Mouse (Mus musculus) naive thymus-derived CD4-positive, alpha-beta T cell, adult 2 months (primary cell): ENCODE data around the gene Lrrfip2.
A peak's percentile ranks its signal among the peaks of the same experiment; 100 is the strongest.

ENCODE experiments used
- DNase-seq: peaks from one replicate; pipeline ENCODE4 v3.0.0-alpha.2; 2011; ENCODE audit warnings: low read depth

The Lrrfip2 gene

GRCm38 (mm10) chr9:111118252-111118890 lies 979 bp downstream of the Lrrfip2 start:
- peak; percentile 46 for DNase-seq

GRCm38 (mm10) chr9:111118891-111119441 lies 1.6 kb downstream of the Lrrfip2 start:
- peak; percentile 34 for DNase-seq

- DNase-seq = no peak
These were observed 5.1 kb downstream of the Lrrfip2 start for GRCm38 (mm10) chr9:111122446-111122845.

GRCm38 (mm10) chr9:111123336-111123735 lies 5.9 kb downstream of the Lrrfip2 start:
- no peak for DNase-seq

GRCm38 (mm10) chr9:111124440-111124839 lies 7.0 kb downstream of the Lrrfip2 start:
- no peak for DNase-seq

- no peak for DNase-seq
These were observed 9.3 kb downstream of the Lrrfip2 start for GRCm38 (mm10) chr9:111126735-111127134.

GRCm38 (mm10) chr9:111127749-111128148 lies 10.4 kb downstream of the Lrrfip2 start:
- no peak for DNase-seq

- DNase-seq = no peak
These were observed 12.7 kb downstream of the Lrrfip2 start for GRCm38 (mm10) chr9:111130126-111130525.

- DNase-seq = no peak
These were observed 20.8 kb downstream of the Lrrfip2 start for GRCm38 (mm10) chr9:111138161-111138560.

GRCm38 (mm10) chr9:111142721-111143120 lies 25.3 kb downstream of the Lrrfip2 start:
- no peak for DNase-seq

GRCm38 (mm10) chr9:111143387-111143786 lies 26.0 kb downstream of the Lrrfip2 start:
- DNase-seq = no peak

GRCm38 (mm10) chr9:111144711-111145110 lies 27.3 kb downstream of the Lrrfip2 start:
- DNase-seq = no peak

- no peak for DNase-seq
These were observed 28.3 kb downstream of the Lrrfip2 start for GRCm38 (mm10) chr9:111145497-111146190.

- no peak for DNase-seq
These were observed 28.9 kb downstream of the Lrrfip2 start for GRCm38 (mm10) chr9:111146216-111146798.

GRCm38 (mm10) chr9:111148006-111148405 lies 30.6 kb downstream of the Lrrfip2 start:
- DNase-seq = no peak

- no peak for DNase-seq
These were observed 31.0 kb downstream of the Lrrfip2 start for GRCm38 (mm10) chr9:111148414-111148813.

- DNase-seq = no peak
These were observed 32.0 kb downstream of the Lrrfip2 start for GRCm38 (mm10) chr9:111149188-111149945.

- no peak for DNase-seq
These were observed 35.0 kb downstream of the Lrrfip2 start for GRCm38 (mm10) chr9:111152314-111152897.

GRCm38 (mm10) chr9:111153026-111153425 lies 35.6 kb downstream of the Lrrfip2 start:
- no peak for DNase-seq

GRCm38 (mm10) chr9:111155764-111156458 lies 38.5 kb downstream of the Lrrfip2 start:
- no peak for DNase-seq

GRCm38 (mm10) chr9:111159562-111159961 lies 42.2 kb downstream of the Lrrfip2 start:
- DNase-seq = no peak
